Mouse (Mus musculus): ENCODE measurements around the gene Gm13420.

Gm13420 gene

DNA sequence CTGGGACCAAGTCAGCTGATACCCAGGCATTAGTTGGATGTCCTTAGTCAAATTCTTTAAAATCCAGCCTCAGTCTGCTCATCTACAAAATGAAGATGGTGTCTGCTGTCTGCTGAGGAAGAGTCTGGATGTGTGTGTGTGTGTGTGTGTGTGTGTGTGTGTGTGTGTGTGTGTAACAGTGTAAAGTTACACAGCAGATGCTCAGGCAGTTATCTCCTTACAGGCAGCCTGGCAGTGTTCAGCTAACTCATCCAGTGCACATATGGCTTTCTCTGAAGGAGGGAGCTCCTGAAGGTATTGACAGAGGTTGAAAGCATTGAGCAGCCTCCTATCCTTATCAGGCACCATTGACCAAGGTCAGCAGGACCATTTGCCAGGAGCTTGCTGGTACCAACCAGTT, 50.6 kb downstream of the Gm13420 start:
- DNase-seq: no peak

DNA sequence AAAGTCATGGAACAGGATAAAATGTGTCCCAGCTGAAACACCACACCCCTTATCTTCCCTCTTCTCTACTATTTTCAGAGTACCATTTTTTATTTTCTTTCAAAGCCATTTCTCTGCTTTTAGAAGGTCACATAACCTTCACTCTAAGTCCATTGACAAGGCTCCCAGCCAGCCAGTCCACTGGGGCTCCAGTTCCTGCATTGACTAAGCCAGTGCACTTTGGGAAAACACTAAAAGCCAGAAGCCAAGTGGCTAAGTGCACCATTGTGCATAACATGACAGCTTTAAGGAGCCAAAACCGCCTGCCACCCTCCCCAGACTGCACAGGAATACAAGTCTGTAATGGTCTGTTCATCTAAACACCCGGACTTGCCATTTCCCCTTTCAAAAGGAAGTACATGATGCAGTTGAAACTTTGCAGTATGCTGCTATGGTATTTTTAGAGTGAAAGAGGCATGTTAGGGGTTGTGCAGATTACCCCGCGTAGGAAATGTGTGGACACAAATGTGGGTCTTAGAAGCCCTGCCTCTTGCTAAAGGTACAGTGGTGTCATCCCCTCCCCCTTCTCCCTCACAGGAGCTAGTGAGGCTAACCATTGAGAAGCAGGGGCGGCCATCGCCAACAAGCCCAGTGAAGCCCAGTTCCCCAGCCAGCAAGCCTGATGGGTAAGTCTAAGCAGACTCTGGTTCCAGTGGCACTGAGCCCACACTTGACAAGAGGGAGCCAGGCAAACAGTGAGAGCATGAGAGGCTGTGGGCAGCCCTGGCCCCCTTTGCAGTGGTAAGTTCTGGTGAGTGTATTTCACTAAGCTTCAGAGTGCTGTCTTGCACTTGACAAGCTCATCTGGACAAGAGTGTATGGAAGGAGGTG, 52.8 kb downstream of the Gm13420 start:
- no peak for DNase-seq

DNA sequence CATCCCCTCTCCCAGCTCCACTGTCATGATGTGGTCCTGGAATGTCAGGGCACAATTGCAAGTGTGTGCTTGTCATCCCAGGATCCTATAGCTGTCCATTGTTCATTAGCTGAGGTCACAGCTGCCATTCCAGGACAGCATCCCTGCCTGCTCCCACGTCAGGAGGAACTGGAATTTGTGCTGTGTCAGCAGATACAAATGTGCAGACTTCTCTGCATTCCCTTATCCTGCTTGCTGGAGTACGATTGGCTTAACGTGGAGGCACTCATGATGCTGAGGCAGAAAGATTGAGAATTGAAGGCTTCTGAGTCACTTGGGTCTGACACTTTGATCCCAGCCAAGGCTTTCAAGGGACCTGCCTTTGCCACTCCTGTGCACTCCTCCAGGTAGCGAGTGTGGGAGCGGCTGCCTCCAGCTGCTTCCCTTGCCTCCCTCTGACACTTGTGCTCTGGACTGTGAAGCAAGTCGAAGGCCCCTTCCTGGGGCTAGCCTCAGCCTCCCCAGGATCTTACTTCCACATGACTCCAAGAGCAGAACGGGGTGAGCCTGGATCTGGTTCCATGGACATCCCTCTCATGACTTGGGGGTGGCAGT, 55.2 kb downstream of the Gm13420 start:
- no peak for DNase-seq
